Mouse (Mus musculus) MEL (cell line): ENCODE measurements around the gene Slc41a2. TPM values are rescaled to one million over a fixed set of nuclear protein-coding genes. Genes with fewer than 3 reads are reported as not detected.

Source experiments
- DNase-seq: peaks from one replicate; pipeline ENCODE4 v3.0.0; 2011; ENCODE audit warnings: low read depth, low spot score
- H3K27ac ChIP-seq: 2 replicates; pipeline ENCODE4 v1.5.1; 2012; ENCODE audit warnings: low read depth, mild to moderate bottlenecking, control low read depth, low read length, moderate library complexity; ENCODE audit not compliant: control insufficient read depth
- H3K27me3 ChIP-seq, 2 experiments: fragments of 150-350 bp in 1 of 2; sonication (generic) in 1 of 2; 2 replicates each; pipeline ENCODE4 v1.6.1; 2012; ENCODE audit warnings: low read length in 2 of 2, mild to moderate bottlenecking in 2 of 2, improper control_type of control experiment in 1 of 2, moderate library complexity in 1 of 2; ENCODE audit not compliant: insufficient read depth in 2 of 2, control insufficient read depth in 1 of 2
- H3K36me3 ChIP-seq, 2 experiments: 2 replicates each; pipeline ENCODE4 v1.6.1; 2012 to 2014; ENCODE audit warnings: low read length in 2 of 2, improper control_type of control experiment in 1 of 2, inconsistent platforms in 1 of 2, mild to moderate bottlenecking in 1 of 2; ENCODE audit not compliant: insufficient read depth in 2 of 2, control insufficient read depth in 1 of 2
- H3K4me1 ChIP-seq, 2 experiments: fragments of 150-350 bp in 1 of 2; sonication (generic) in 1 of 2; 2 replicates each; pipeline ENCODE4 v1.6.1; 2012; ENCODE audit warnings: low read length in 2 of 2, improper control_type of control experiment in 1 of 2, mild to moderate bottlenecking in 1 of 2; ENCODE audit not compliant: insufficient read depth in 2 of 2, control insufficient read depth in 1 of 2
- H3K4me3 ChIP-seq, 2 experiments: fragments of 150-350 bp in 1 of 2; sonication (generic) in 1 of 2; 2 replicates each; pipeline ENCODE4 v1.5.1; 2012; ENCODE audit warnings: low read depth in 2 of 2, low read length in 2 of 2, mild to moderate bottlenecking in 2 of 2, moderate library complexity in 2 of 2, control low read depth in 1 of 2, improper control_type of control experiment in 1 of 2; ENCODE audit not compliant: control insufficient read depth in 1 of 2, insufficient read depth in 1 of 2
- H3K79me2 ChIP-seq: 2 replicates; pipeline ENCODE4 v1.6.1; 2012; ENCODE audit warnings: mild to moderate bottlenecking, low read length, moderate library complexity; ENCODE audit not compliant: control insufficient read depth, poor library complexity, insufficient read depth
- H3K9ac ChIP-seq: 2 replicates; pipeline ENCODE4 v1.6.1; 2012; ENCODE audit warnings: low read depth, mild to moderate bottlenecking, control low read depth, low read length, moderate library complexity; ENCODE audit not compliant: control insufficient read depth, poor library complexity, severe bottlenecking
- H3K9me3 ChIP-seq: fragments of 150-350 bp; sonication (generic); replicated peaks from 2 replicates; pipeline ENCODE4 v1.6.1; 2012; ENCODE audit warnings: mild to moderate bottlenecking, low read length, improper control_type of control experiment, moderate library complexity; ENCODE audit not compliant: insufficient read depth
- BHLHE40 ChIP-seq: IDR thresholded peaks from 2 replicates; pipeline ENCODE4 v1.6.1; 2012; ENCODE audit warnings: low read depth, mild to moderate bottlenecking, inconsistent platforms, low read length, improper control_type of control experiment, borderline replicate concordance
- CHD1 ChIP-seq: IDR thresholded peaks from 2 replicates; pipeline ENCODE4 v1.6.1; 2012; ENCODE audit warnings: low read depth, mild to moderate bottlenecking, inconsistent platforms, low read length, improper control_type of control experiment
- CTCF ChIP-seq, 3 experiments: IDR thresholded peaks in 2 of 3; conservative IDR thresholded peaks in 1 of 3; 2 replicates each; pipeline ENCODE4 v1.5.1; 2011 to 2012; ENCODE audit warnings: low read length in 3 of 3, low read depth in 2 of 3, mild to moderate bottlenecking in 2 of 3, improper control_type of control experiment in 1 of 3, inconsistent platforms in 1 of 3, mixed read lengths in 1 of 3, moderate library complexity in 1 of 3; ENCODE audit not compliant: control insufficient read depth in 1 of 3, insufficient read depth in 1 of 3, poor library complexity in 1 of 3, severe bottlenecking in 1 of 3
- E2F4 ChIP-seq: IDR thresholded peaks from 2 replicates; pipeline ENCODE4 v1.6.1; 2011; ENCODE audit warnings: low read depth, low read length, improper control_type of control experiment, borderline replicate concordance
- ELF1 ChIP-seq: IDR thresholded peaks from 2 replicates; pipeline ENCODE4 v1.6.1; 2014; ENCODE audit warnings: low read depth, mild to moderate bottlenecking, inconsistent platforms, low read length, improper control_type of control experiment, moderate library complexity
- EP300 ChIP-seq, 2 experiments: IDR thresholded peaks; 2 replicates each; pipeline ENCODE4 v1.6.1; 2011; ENCODE audit warnings: improper control_type of control experiment in 2 of 2, low read length in 2 of 2, low read depth in 1 of 2, mild to moderate bottlenecking in 1 of 2
- HCFC1 ChIP-seq: IDR thresholded peaks from 2 replicates; pipeline ENCODE4 v1.6.1; 2012; ENCODE audit warnings: low read depth, mild to moderate bottlenecking, inconsistent platforms, low read length, improper control_type of control experiment, moderate library complexity
- KAT2A ChIP-seq: conservative IDR thresholded peaks from 2 replicates; pipeline ENCODE4 v1.6.1; 2012; ENCODE audit warnings: low read depth, low read length, improper control_type of control experiment, inconsistent platforms
- MAFK ChIP-seq: IDR thresholded peaks from 2 replicates; pipeline ENCODE4 v1.6.1; 2011; ENCODE audit warnings: low read depth, mild to moderate bottlenecking, low read length, improper control_type of control experiment, borderline replicate concordance
- MXI1 ChIP-seq: IDR thresholded peaks from 2 replicates; pipeline ENCODE4 v1.6.1; 2011; ENCODE audit warnings: mild to moderate bottlenecking, low read depth, low read length, improper control_type of control experiment
- MYB ChIP-seq: IDR thresholded peaks from 2 replicates; pipeline ENCODE4 v1.6.1; 2011; ENCODE audit warnings: mild to moderate bottlenecking, low read depth, low read length, improper control_type of control experiment
- NRF1 ChIP-seq: IDR thresholded peaks from 2 replicates; pipeline ENCODE4 v1.6.1; 2014; ENCODE audit warnings: low read depth, mild to moderate bottlenecking, inconsistent platforms, low read length, improper control_type of control experiment, moderate library complexity; ENCODE audit not compliant: poor library complexity, insufficient read depth, severe bottlenecking
- POLR2A ChIP-seq, 2 experiments: IDR thresholded peaks; 2 replicates each; pipeline ENCODE4 v1.6.1; 2011 to 2012; ENCODE audit warnings: low read length in 2 of 2, mild to moderate bottlenecking in 2 of 2, control low read depth in 1 of 2, improper control_type of control experiment in 1 of 2, low read depth in 1 of 2, moderate library complexity in 1 of 2; ENCODE audit not compliant: control insufficient read depth in 1 of 2, insufficient read depth in 1 of 2, poor library complexity in 1 of 2
- POLR2AphosphoS2 ChIP-seq: IDR thresholded peaks from 2 replicates; pipeline ENCODE4 v1.6.1; 2011; ENCODE audit warnings: low read length, improper control_type of control experiment
- POLR2AphosphoS5 ChIP-seq: IDR thresholded peaks from 2 replicates; pipeline ENCODE4 v1.6.1; 2012; ENCODE audit warnings: low read depth, borderline replicate concordance, mild to moderate bottlenecking, inconsistent platforms, low read length, moderate library complexity, mixed read lengths
- RAD21 ChIP-seq: IDR thresholded peaks from 2 replicates; pipeline ENCODE4 v1.6.1; 2011; ENCODE audit warnings: mild to moderate bottlenecking, low read depth, low read length, improper control_type of control experiment
- RCOR1 ChIP-seq: IDR thresholded peaks from 2 replicates; pipeline ENCODE4 v1.6.1; 2012; ENCODE audit warnings: low read depth, mild to moderate bottlenecking, inconsistent platforms, low read length, improper control_type of control experiment
- TAL1 ChIP-seq: IDR thresholded peaks from 2 replicates; pipeline ENCODE4 v1.6.1; 2012; ENCODE audit warnings: mild to moderate bottlenecking, inconsistent platforms, low read length, moderate library complexity, mixed read lengths
- TBP ChIP-seq: IDR thresholded peaks from 2 replicates; pipeline ENCODE4 v1.8.0; 2011; ENCODE audit warnings: low read depth, low read length, improper control_type of control experiment
- TCF12 ChIP-seq: IDR thresholded peaks from 2 replicates; pipeline ENCODE4 v1.6.1; 2014; ENCODE audit warnings: low read depth, mild to moderate bottlenecking, inconsistent platforms, low read length, improper control_type of control experiment, moderate library complexity
- UBTF ChIP-seq: IDR thresholded peaks from 2 replicates; pipeline ENCODE4 v1.6.1; 2012; ENCODE audit warnings: low read depth, mild to moderate bottlenecking, inconsistent platforms, low read length, improper control_type of control experiment, moderate library complexity, borderline replicate concordance; ENCODE audit not compliant: insufficient read depth
- USF1 ChIP-seq: IDR thresholded peaks from 2 replicates; pipeline ENCODE4 v1.6.1; 2014; ENCODE audit warnings: low read depth, mild to moderate bottlenecking, inconsistent platforms, low read length, improper control_type of control experiment, moderate library complexity
- ZC3H11A ChIP-seq: IDR thresholded peaks from 2 replicates; pipeline ENCODE4 v1.6.1; 2012; ENCODE audit warnings: low read depth, mild to moderate bottlenecking, inconsistent platforms, low read length, improper control_type of control experiment
- ZKSCAN1 ChIP-seq: IDR thresholded peaks from 2 replicates; pipeline ENCODE4 v1.6.1; 2012; ENCODE audit warnings: low read depth, mild to moderate bottlenecking, inconsistent platforms, low read length, improper control_type of control experiment, moderate library complexity
- ZMIZ1 ChIP-seq: IDR thresholded peaks from 2 replicates; pipeline ENCODE4 v1.6.1; 2012; ENCODE audit warnings: low read depth, mild to moderate bottlenecking, inconsistent platforms, low read length, improper control_type of control experiment, moderate library complexity
- polyA plus RNA-seq, 2 experiments: library from polyadenylated mRNA; stranded (reverse) in 1 of 2; unstranded in 1 of 2; fragments of >175 nt in 1 of 2; fragments of >200 nt in 1 of 2; gene quantifications; 2 replicates each; pipeline versions ENCODE4 v1.2.1 to v1.2.4; 2012; ENCODE audit warnings: low replicate concordance in 2 of 2, low read depth in 1 of 2; ENCODE audit not compliant: insufficient read length in 2 of 2, insufficient read depth in 1 of 2, missing spikeins in 1 of 2
- total RNA-seq: library from RNA; depleted of rRNA; stranded (reverse); fragments of 300-350 nt; gene quantifications from 2 replicates; pipeline ENCODE4 v1.2.3, GENCODE M21; 2012

The Slc41a2 gene
- total and polyA plus RNA-seq, 3 experiments, result not detected

- no peak for DNase-seq
- H3K27me3 ChIP-seq, result peaks cover 0 to 6% of the 10 kb centered on the region in 2 experiments; a peak in 1 of 4 replicates
- H3K36me3 ChIP-seq, result peaks cover 0 to 4% of the 10 kb centered on the region in 2 experiments; a peak in 1 of 4 replicates
- H3K79me2 ChIP-seq, result no peaks in the 10 kb centered on the region
- H3K4me3 ChIP-seq, result no peak overlapping the region
- H3K4me1 ChIP-seq, result peaks cover 0 to 3% of the 10 kb centered on the region in 2 experiments; a peak in 1 of 4 replicates
- no peak for TF ChIP-seq ZKSCAN1
- no peak for TF ChIP-seq HCFC1
- TF ChIP-seq TCF12, result no peak
- TF ChIP-seq BHLHE40, result no peak
- TF ChIP-seq POLR2AphosphoS2, result no peak
- no peak for TF ChIP-seq EP300 (IDR thresholded peaks at IDR 0.05; ENCODE audit: low read depth in 1 of 2, low read length in 2 of 2)
- no peak for TF ChIP-seq ZMIZ1
- no peak for TF ChIP-seq CHD1
- TF ChIP-seq NRF1, result no peak
- no peak for TF ChIP-seq RAD21
- TF ChIP-seq MXI1, result no peak
- TF ChIP-seq KAT2A, result no peak
- no peak for TF ChIP-seq POLR2A (IDR thresholded peaks at IDR 0.05; ENCODE audit: control insufficient read depth in 1 of 2, insufficient read depth in 1 of 2, low read depth in 1 of 2, low read length in 2 of 2, poor library complexity in 1 of 2)
- TF ChIP-seq CTCF (IDR thresholded peaks at IDR 0.05 in 2 of 3, conservative IDR thresholded peaks at IDR 0.05 in 1 of 3; ENCODE audit: control insufficient read depth in 1 of 3, insufficient read depth in 1 of 3, low read depth in 2 of 3, low read length in 3 of 3, poor library complexity in 1 of 3, severe bottlenecking in 1 of 3), result no peak
- TF ChIP-seq ZC3H11A, result no peak
- no peak for TF ChIP-seq POLR2AphosphoS5
- TF ChIP-seq MYB, result no peak
- H3K27ac ChIP-seq, result no peak overlapping the region
- no peaks in the 10 kb centered on the region for H3K9me3 ChIP-seq
- H3K9ac ChIP-seq, result no peak overlapping the region
These were observed 8.7 kb upstream of the Slc41a2 start for GRCm38 (mm10) chr10:83346359-83346736.

GRCm38 (mm10) chr10:83345693-83346358 is 8.1 kb upstream of the Slc41a2 start:
- H3K27me3 ChIP-seq, result peaks cover 0 to 6% of the 10 kb centered on the region in 2 experiments; a peak in 1 of 4 replicates
- peaks cover 0 to 3% of the 10 kb centered on the region in 2 experiments; a peak in 1 of 4 replicates for H3K4me1 ChIP-seq
- H3K9me3 ChIP-seq, result no peaks in the 10 kb centered on the region
- H3K27ac ChIP-seq, result no peak overlapping the region
- no peak overlapping the region for H3K9ac ChIP-seq
- DNase-seq, result no peak
- H3K36me3 ChIP-seq, result peaks cover 0 to 4% of the 10 kb centered on the region in 2 experiments; a peak in 1 of 4 replicates
- TF ChIP-seq CTCF (IDR thresholded peaks at IDR 0.05 in 2 of 3, conservative IDR thresholded peaks at IDR 0.05 in 1 of 3; ENCODE audit: control insufficient read depth in 1 of 3, insufficient read depth in 1 of 3, low read depth in 2 of 3, low read length in 3 of 3, poor library complexity in 1 of 3, severe bottlenecking in 1 of 3) (no peak), ELF1 (no peak), TAL1 (no peak), ZC3H11A (no peak), USF1 (no peak), RAD21 (no peak), POLR2A (IDR thresholded peaks at IDR 0.05; ENCODE audit: control insufficient read depth in 1 of 2, insufficient read depth in 1 of 2, low read depth in 1 of 2, low read length in 2 of 2, poor library complexity in 1 of 2) (no peak), POLR2AphosphoS2 (no peak), E2F4 (no peak), TBP (no peak), HCFC1 (no peak), ZMIZ1 (no peak), NRF1 (no peak), UBTF (no peak), MAFK (no peak), RCOR1 (no peak), MXI1 (no peak)
- H3K79me2 ChIP-seq, result no peaks in the 10 kb centered on the region
- no peak overlapping the region for H3K4me3 ChIP-seq
